Mouse (Mus musculus): Measurements from ENCODE around the gene Zbtb39. TPM values are rescaled to one million over a fixed set of nuclear protein-coding genes. Genes with fewer than 3 reads are reported as not detected.
A peak's percentile ranks its signal among the peaks of the same experiment; 100 is the strongest.

Zbtb39 gene
- polyA plus RNA-seq, 1 experiment = 3.9 TPM

DNA sequence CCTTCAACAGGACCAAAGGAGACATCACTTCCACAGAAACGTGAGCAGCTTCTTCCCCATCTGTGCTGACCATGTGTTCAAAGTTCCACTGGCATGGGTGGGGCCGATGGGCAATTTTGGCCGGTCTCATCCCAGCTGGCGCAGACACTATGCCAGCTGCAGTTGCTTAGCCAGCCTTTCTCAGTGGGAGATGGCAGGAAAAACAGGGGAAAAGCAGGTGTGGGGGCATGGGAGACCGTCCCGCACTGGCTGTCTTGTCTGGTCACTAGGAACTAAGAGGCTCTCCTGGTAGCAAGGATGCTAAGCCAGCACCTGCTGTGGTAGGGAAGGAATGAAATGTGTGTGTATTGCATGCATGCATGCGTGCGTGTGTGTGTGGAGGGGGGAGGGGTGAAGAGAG, 10.9 kb upstream of the Zbtb39 start:
- TF ChIP-seq POLR2A (IDR thresholded peaks at IDR 0.05; ENCODE audit: borderline replicate concordance, control insufficient read depth, low read depth, low read length) (no peak), CTCF (IDR thresholded peaks at IDR 0.05; ENCODE audit: control insufficient read depth, insufficient read depth, low read length) (no peak)
- peaks cover 3% of the 10 kb centered on the region; the same call in 1 of the 2 replicates for H3K4me1 ChIP-seq (ENCODE audit: control insufficient read depth, insufficient read depth, low read length)

DNA sequence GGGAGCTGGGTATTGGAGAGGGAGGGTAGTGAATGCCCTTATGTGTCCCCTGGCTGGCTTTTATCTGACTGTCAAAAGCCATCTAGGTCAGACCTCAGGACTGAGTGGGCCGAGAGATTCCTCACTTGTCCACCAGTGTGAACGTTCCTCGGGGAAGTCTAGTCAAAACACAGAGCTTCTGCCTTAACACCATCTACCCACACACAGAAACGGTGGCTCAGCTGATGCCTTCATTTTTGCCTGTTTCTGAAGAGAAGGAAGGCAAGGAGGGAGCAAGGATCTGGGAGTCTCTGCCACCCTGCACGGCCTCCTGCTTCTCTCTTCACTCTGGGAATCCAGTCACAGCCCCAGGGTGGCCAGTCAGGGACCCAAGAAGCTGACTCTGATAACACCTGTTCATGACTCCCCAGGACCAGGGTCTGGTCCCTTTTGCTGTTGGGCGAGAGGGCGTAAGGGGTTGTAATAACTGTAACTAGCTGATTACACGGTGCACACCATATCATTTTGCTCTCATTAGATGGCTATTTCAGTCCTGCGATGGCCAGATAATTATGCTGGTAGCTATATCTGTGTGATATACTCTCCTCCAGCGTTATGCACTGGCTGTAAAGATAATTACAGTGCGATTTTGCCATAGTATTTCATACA, 8.9 kb upstream of the Zbtb39 start:
- peak overlapping the region; percentile 30 for H3K27ac ChIP-seq (ENCODE audit: control insufficient read depth, insufficient read depth, low read depth, low read length, poor library complexity)
- H3K4me3 ChIP-seq (replicated peaks; ENCODE audit: control insufficient read depth, low read depth, low read length) = no peak overlapping the region
- TF ChIP-seq POLR2A (IDR thresholded peaks at IDR 0.05; ENCODE audit: borderline replicate concordance, control insufficient read depth, low read depth, low read length) (no peak), CTCF (IDR thresholded peaks at IDR 0.05; ENCODE audit: control insufficient read depth, insufficient read depth, low read length) (no peak)
- peaks cover 3% of the 10 kb centered on the region; the same call in 1 of the 2 replicates for H3K4me1 ChIP-seq (ENCODE audit: control insufficient read depth, insufficient read depth, low read length)
- WGBS = 68% methylated on average over 11 of the region's 11 CpGs

More for the DNA sequence above, 10.9 kb upstream of the Zbtb39 start:
- H3K4me3 ChIP-seq (replicated peaks; ENCODE audit: control insufficient read depth, low read depth, low read length) = no peak overlapping the region
- no peak overlapping the region for H3K27ac ChIP-seq (ENCODE audit: control insufficient read depth, insufficient read depth, low read depth, low read length, poor library complexity)
- 73% methylated on average over 8 of the region's 8 CpGs for WGBS

DNA sequence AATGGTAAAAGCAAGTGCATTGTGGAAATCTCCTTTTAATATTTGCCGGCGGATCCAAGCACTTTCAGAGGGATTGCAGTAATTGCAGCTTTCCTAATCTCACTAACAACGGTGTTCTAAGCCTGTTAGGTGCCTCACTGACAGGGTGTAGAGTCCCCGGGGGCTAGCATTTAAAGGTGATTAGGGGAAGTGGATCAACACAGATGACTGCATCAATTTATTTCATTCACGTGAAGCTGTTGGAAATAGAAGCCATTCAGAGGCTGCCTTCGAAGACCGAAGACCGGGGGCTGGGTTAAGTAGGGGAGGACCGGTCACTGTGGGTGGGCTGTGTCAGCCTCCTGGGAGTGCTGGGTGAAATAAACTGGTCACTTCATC, 8.4 kb upstream of the Zbtb39 start:
- WGBS = 61% methylated on average over 9 of the region's 9 CpGs
- Histone ChIP-seq H3K27ac (ENCODE audit: control insufficient read depth, insufficient read depth, low read depth, low read length, poor library complexity) (peak overlapping the region; percentile 34), H3K4me3 (replicated peaks; ENCODE audit: control insufficient read depth, low read depth, low read length) (no peak overlapping the region), H3K4me1 (ENCODE audit: control insufficient read depth, insufficient read depth, low read length) (peaks cover 3% of the 10 kb centered on the region; the same call in 1 of the 2 replicates)
- no peak for TF ChIP-seq POLR2A (IDR thresholded peaks at IDR 0.05; ENCODE audit: borderline replicate concordance, control insufficient read depth, low read depth, low read length)

DNA sequence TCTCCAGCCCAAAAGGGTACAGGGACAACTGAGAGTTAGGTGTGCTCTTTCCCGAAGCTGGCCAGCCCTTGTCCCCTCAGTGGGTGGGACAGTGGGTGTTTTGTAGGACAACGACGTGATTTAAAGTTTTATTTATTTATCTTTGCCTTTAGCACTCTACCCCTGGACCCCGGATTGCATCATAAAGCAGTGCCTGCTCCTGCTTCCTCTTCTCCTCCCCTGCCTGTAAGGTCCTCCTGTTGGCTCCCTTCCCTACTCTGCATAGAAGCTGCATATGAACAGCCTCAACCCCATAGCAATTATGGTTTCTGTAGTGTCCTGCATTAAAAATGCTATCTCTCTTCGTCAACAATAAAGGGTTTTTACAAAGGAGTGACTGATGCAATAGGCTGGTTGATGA, 7.9 kb upstream of the Zbtb39 start:
- WGBS = 19% methylated on average over 5 of the region's 5 CpGs
- peak overlapping the region; percentile 34; the same call in 1 of the 2 replicates for H3K27ac ChIP-seq (ENCODE audit: control insufficient read depth, insufficient read depth, low read depth, low read length, poor library complexity)
- TF ChIP-seq CTCF (IDR thresholded peaks at IDR 0.05; ENCODE audit: control insufficient read depth, insufficient read depth, low read length) (no peak), POLR2A (IDR thresholded peaks at IDR 0.05; ENCODE audit: borderline replicate concordance, control insufficient read depth, low read depth, low read length) (no peak)
- peaks cover 3% of the 10 kb centered on the region; the same call in 1 of the 2 replicates for H3K4me1 ChIP-seq (ENCODE audit: control insufficient read depth, insufficient read depth, low read length)
- H3K4me3 ChIP-seq (replicated peaks; ENCODE audit: control insufficient read depth, low read depth, low read length) = no peak overlapping the region

DNA sequence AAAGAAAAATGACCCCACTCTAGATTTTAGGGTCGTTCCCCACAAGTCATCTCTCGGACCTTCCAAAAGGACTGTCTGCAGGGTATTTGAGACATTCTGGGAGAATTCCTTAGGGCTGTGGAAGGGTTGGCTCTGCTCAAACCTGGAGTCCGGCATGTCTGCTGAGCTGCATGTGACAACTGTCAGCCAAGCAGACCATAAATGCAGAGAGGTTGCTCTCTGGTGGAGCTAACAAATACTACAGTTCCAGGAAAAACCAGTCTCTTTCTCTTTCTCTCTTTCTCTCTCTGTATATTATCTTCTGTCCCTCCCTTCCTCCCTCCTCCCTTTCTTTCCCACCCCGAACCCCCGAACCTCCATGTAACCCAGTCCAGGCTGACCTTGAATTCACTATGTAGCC, 4.9 kb upstream of the Zbtb39 start:
- Histone ChIP-seq H3K27ac (ENCODE audit: control insufficient read depth, insufficient read depth, low read depth, low read length, poor library complexity) (no peak overlapping the region), H3K4me1 (ENCODE audit: control insufficient read depth, insufficient read depth, low read length) (peaks cover 6% of the 10 kb centered on the region), H3K4me3 (replicated peaks; ENCODE audit: control insufficient read depth, low read depth, low read length) (no peak overlapping the region)
- TF ChIP-seq POLR2A (IDR thresholded peaks at IDR 0.05; ENCODE audit: borderline replicate concordance, control insufficient read depth, low read depth, low read length) (no peak), CTCF (IDR thresholded peaks at IDR 0.05; ENCODE audit: control insufficient read depth, insufficient read depth, low read length) (no peak)
- WGBS = 51% methylated on average over 5 of the region's 5 CpGs

DNA sequence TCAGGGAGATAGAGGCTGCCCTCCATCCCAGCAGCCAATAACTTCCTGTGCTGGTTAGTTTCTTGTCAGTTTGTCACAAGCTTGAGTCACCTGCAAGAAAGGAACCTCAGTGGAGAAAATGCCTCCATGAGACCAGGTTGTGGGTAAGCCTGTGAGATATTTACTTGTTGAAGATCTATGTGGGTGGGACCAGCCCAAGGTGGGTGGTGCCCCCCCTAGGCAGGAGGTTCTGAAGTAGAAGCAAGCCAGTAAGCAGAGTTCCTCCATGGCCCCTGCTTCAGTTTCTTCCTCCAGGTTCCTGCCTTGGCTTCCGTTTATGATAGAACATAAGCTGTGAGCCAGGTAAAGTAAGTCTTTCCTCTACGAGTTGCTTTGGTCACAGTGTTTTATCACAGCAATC, 3.1 kb upstream of the Zbtb39 start:
- H3K4me3 ChIP-seq (replicated peaks; ENCODE audit: control insufficient read depth, low read depth, low read length) = no peak overlapping the region
- WGBS = 22% methylated on average over 2 of the region's 2 CpGs
- TF ChIP-seq POLR2A (IDR thresholded peaks at IDR 0.05; ENCODE audit: borderline replicate concordance, control insufficient read depth, low read depth, low read length) (no peak), CTCF (IDR thresholded peaks at IDR 0.05; ENCODE audit: control insufficient read depth, insufficient read depth, low read length) (no peak)
- peaks cover 4% of the 10 kb centered on the region for H3K4me1 ChIP-seq (ENCODE audit: control insufficient read depth, insufficient read depth, low read length)
- H3K27ac ChIP-seq (ENCODE audit: control insufficient read depth, insufficient read depth, low read depth, low read length, poor library complexity) = peak overlapping the region; percentile 81; the same call in 1 of the 2 replicates

DNA sequence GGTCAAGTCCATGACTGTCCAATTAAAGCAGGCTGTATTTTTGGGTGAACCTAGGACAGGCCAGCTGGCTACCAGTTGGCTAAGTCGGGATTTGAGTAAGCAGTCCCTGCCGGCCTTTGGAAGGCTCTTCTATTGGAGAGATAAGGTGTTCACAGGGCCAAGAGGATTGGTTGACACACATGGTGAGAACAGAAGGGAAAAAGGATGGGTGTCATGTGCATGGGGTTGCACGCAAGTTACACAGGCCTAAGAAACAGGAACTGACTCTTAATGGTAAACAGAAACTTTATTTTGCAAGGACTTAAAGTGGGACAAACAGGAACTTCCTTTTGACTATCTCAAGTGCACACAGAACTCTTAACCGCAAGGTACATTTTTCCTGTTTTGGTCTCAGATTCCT, 2.4 kb upstream of the Zbtb39 start:
- TF ChIP-seq CTCF (IDR thresholded peaks at IDR 0.05; ENCODE audit: control insufficient read depth, insufficient read depth, low read length) (no peak), POLR2A (IDR thresholded peaks at IDR 0.05; ENCODE audit: borderline replicate concordance, control insufficient read depth, low read depth, low read length) (no peak)
- peaks cover 3% of the 10 kb centered on the region for H3K4me1 ChIP-seq (ENCODE audit: control insufficient read depth, insufficient read depth, low read length)
- H3K27ac ChIP-seq (ENCODE audit: control insufficient read depth, insufficient read depth, low read depth, low read length, poor library complexity) = peak overlapping the region; percentile 81
- WGBS = 14% methylated on average over 4 of the region's 4 CpGs
- H3K4me3 ChIP-seq (replicated peaks; ENCODE audit: control insufficient read depth, low read depth, low read length) = no peak overlapping the region

DNA sequence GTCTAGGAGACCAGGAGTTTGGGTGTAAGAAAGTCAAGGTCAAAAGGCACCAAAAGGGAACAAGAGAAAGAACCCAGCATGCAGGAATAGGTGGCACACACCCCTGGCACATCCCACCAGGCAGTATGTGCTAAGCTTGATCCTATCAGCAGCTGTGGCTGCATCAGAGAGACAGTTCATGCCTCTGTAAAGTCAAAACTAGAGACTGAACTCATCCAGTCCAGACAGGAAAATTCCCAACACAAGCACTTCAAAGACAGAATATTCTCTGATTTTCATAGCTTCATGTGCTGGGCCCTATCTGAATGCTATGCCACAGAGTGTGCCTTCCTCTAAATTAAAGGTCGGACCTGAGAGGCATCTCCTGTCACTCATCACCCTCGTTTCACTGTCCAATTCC, 1.8 kb upstream of the Zbtb39 start:
- 26% methylated on average over 2 of the region's 2 CpGs for WGBS
- TF ChIP-seq POLR2A (IDR thresholded peaks at IDR 0.05; ENCODE audit: borderline replicate concordance, control insufficient read depth, low read depth, low read length) (no peak), CTCF (IDR thresholded peaks at IDR 0.05; ENCODE audit: control insufficient read depth, insufficient read depth, low read length) (no peak)
- H3K4me3 ChIP-seq (replicated peaks; ENCODE audit: control insufficient read depth, low read depth, low read length) = no peak overlapping the region
- H3K27ac ChIP-seq (ENCODE audit: control insufficient read depth, insufficient read depth, low read depth, low read length, poor library complexity) = peak overlapping the region; percentile 74
- peaks cover 4% of the 10 kb centered on the region for H3K4me1 ChIP-seq (ENCODE audit: control insufficient read depth, insufficient read depth, low read length)

All from bone marrow, adult 2 months (tissue).